16 mouse cellular contexts compared by ENCODE assay signal in the genomic region with DNA sequence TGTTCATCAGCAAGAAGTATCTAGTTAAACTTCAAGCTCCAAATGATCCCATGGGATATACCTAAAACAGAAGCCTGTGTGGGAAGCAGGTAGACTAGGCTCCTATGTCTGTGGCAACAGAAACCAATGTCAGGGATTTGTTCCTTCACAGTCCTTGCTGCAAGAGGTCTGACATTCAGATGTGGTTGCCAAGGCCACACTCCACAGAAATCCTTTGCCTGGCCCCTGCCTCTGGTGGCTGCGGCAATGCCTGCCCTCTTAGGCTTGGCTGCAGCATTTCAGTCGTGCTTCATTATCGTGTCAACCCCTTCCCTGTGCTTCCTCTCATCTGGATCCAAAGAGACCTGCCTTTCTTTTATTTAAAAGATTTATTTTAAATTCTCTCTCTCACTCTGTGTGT. TPM values are rescaled to one million over a fixed set of nuclear protein-coding genes. Genes with fewer than 3 reads are reported as not detected.
DNase-seq lines count a peak whose midpoint lies in the region; ATAC-seq and TF ChIP-seq lines count a peak whose summit lies in the region.
"Had no signal": no experiment of that assay in that cellular context is flagged by ENCODE, and none has a peak within 500 bp of the region (broad histone marks: within the 10 kb centered on the region; RNA-seq: fewer than 3 reads in every experiment).

No protein-coding gene starts in this region.

- TF ChIP-seq EP300 in heart, adult 2 months (IDR thresholded peaks at IDR 0.05; ENCODE audit: insufficient read depth, low read depth, low read length) = no peak

- intact Hi-C loops in heart, adult 2 months (cut with DNase I) = loop anchor here (5.0 kb wide), 1 partner anchor 51 kb away; no protein-coding TSS in a partner anchor

- no peaks in the 10 kb centered on the region for H3K27me3 ChIP-seq in heart, adult 2 months (ENCODE audit: control insufficient read depth, insufficient read depth, low read length)
- no peaks in the 10 kb centered on the region for H3K27me3 ChIP-seq in midbrain, embryonic 14.5 days (ENCODE audit: control insufficient read depth, insufficient read depth, low read length)
- no peaks in the 10 kb centered on the region for H3K27me3 ChIP-seq in midbrain, embryonic 16.5 days (ENCODE audit: control insufficient read depth, insufficient read depth, low read depth, low read length)
- H3K27me3 ChIP-seq in heart, embryonic 14.5 days (ENCODE audit: control insufficient read depth, insufficient read depth, low read length) = no peaks in the 10 kb centered on the region
- H3K27me3 ChIP-seq: embryonic facial prominence, embryonic 12.5 days; forebrain, embryonic 15.5 days; stomach, embryonic 15.5 days had no signal

- peak in 1 of 2 experiments; percentile 36 for DNase-seq in heart, adult 2 months
- DNase-seq in heart, adult 9 months (ENCODE audit: low spot score in 2 of 2) = no peak
- DNase-seq in midbrain, embryonic 14.5 days = peak; percentile 51
- DNase-seq in layer of hippocampus, postnatal 36 days = no peak
- no peak for DNase-seq in thymus, postnatal 10 days (ENCODE audit: low spot score in 2 of 2)
- DNase-seq: cerebellum, adult 2 months; lung, embryonic 14.5 days; right cerebral cortex, postnatal 4 days; thymus, postnatal 36 days had no signal

- H3K27ac ChIP-seq in heart, adult 2 months = peak overlapping the region; percentile 41; the same call in 1 of the 2 replicates
- H3K27ac ChIP-seq in midbrain, embryonic 14.5 days (replicated peaks; ENCODE audit: low read depth, low read length) = no peak overlapping the region
- H3K27ac ChIP-seq in midbrain, embryonic 16.5 days (ENCODE audit: low read length) = no peak overlapping the region
- H3K27ac ChIP-seq in heart, embryonic 14.5 days (replicated peaks in 1 of 2; ENCODE audit: control insufficient read depth in 1 of 2, insufficient read depth in 1 of 2, low read depth in 2 of 2, low read length in 2 of 2) = peak overlapping the region; percentile 67 to 98
- H3K27ac ChIP-seq: embryonic facial prominence, embryonic 12.5 days; forebrain, embryonic 15.5 days; kidney, postnatal 0 days; limb, embryonic 13.5 days; stomach, embryonic 15.5 days had no signal

- no peak for TF ChIP-seq POLR2A in heart, adult 2 months (IDR thresholded peaks at IDR 0.05; ENCODE audit: insufficient read depth, low read depth, low read length)

- H3K4me3 ChIP-seq in heart, adult 2 months = no peak overlapping the region
- H3K4me3 ChIP-seq in midbrain, embryonic 14.5 days (replicated peaks; ENCODE audit: low read depth, low read length) = no peak overlapping the region
- no peak overlapping the region for H3K4me3 ChIP-seq in midbrain, embryonic 16.5 days (ENCODE audit: low read depth, low read length)
- no peak overlapping the region for H3K4me3 ChIP-seq in heart, embryonic 14.5 days (ENCODE audit: control insufficient read depth in 1 of 2, insufficient read depth in 1 of 2, low read depth in 1 of 2, low read length in 2 of 2)
- H3K4me3 ChIP-seq: embryonic facial prominence, embryonic 12.5 days; forebrain, embryonic 15.5 days; stomach, embryonic 15.5 days had no signal

- 0 out of 2 replicates have a peak, but pooled peaks have one; percentile 6 for TF ChIP-seq CTCF in heart, adult 2 months (IDR thresholded peaks at IDR 0.05)

- no peaks in the 10 kb centered on the region for H3K79me2 ChIP-seq in heart, adult 2 months (replicated peaks; ENCODE audit: control insufficient read depth, insufficient read depth, low read length)

- 53% methylated on average over 3 of the region's 3 CpGs for WGBS in heart, adult 2 months
- WGBS in midbrain, embryonic 14.5 days = 8% methylated on average over 3 of the region's 3 CpGs
- WGBS in midbrain, embryonic 16.5 days = 8% methylated on average over 3 of the region's 3 CpGs
- 21% methylated on average over 3 of the region's 3 CpGs for WGBS in heart, embryonic 14.5 days

- peaks cover 11% of the 10 kb centered on the region for H3K36me3 ChIP-seq in heart, adult 2 months (ENCODE audit: control insufficient read depth, insufficient read depth, low read length)
- no peaks in the 10 kb centered on the region for H3K36me3 ChIP-seq in midbrain, embryonic 14.5 days (ENCODE audit: control insufficient read depth, insufficient read depth, low read length)
- H3K36me3 ChIP-seq in midbrain, embryonic 16.5 days (ENCODE audit: control insufficient read depth, insufficient read depth, low read length) = no peaks in the 10 kb centered on the region
- H3K36me3 ChIP-seq in heart, embryonic 14.5 days (ENCODE audit: control insufficient read depth, insufficient read depth, low read length) = no peaks in the 10 kb centered on the region
- H3K36me3 ChIP-seq: embryonic facial prominence, embryonic 12.5 days; forebrain, embryonic 15.5 days; limb, embryonic 13.5 days; stomach, embryonic 15.5 days had no signal

- H3K4me1 ChIP-seq in heart, adult 2 months (ENCODE audit: control insufficient read depth, insufficient read depth, low read length) = peaks cover 7% of the 10 kb centered on the region
- peaks cover 13% of the 10 kb centered on the region; the same call in 1 of the 2 replicates for H3K4me1 ChIP-seq in midbrain, embryonic 14.5 days (ENCODE audit: control insufficient read depth, insufficient read depth, low read length)
- peaks cover 13% of the 10 kb centered on the region for H3K4me1 ChIP-seq in midbrain, embryonic 16.5 days (ENCODE audit: control insufficient read depth, insufficient read depth, low read length)
- peaks cover 10 to 40% of the 10 kb centered on the region in 2 experiments for H3K4me1 ChIP-seq in heart, embryonic 14.5 days (ENCODE audit: control insufficient read depth in 2 of 2, insufficient read depth in 2 of 2, low read length in 2 of 2)

- no peak overlapping the region for H3K9ac ChIP-seq in heart, adult 2 months (ENCODE audit: low read depth, low read length)
- no peak overlapping the region for H3K9ac ChIP-seq in midbrain, embryonic 14.5 days (replicated peaks; ENCODE audit: low read length)
- H3K9ac ChIP-seq in midbrain, embryonic 16.5 days (ENCODE audit: low read depth, low read length) = no peak overlapping the region
- H3K9ac ChIP-seq in heart, embryonic 14.5 days (ENCODE audit: low read length) = no peak overlapping the region; the same call in 1 of the 2 replicates
- H3K9ac ChIP-seq: embryonic facial prominence, embryonic 12.5 days; forebrain, embryonic 15.5 days; limb, embryonic 13.5 days; lung, embryonic 14.5 days; stomach, embryonic 15.5 days had no signal

- H3K4me2 ChIP-seq in midbrain, embryonic 14.5 days (ENCODE audit: low read length) = no peak overlapping the region
- no peak overlapping the region for H3K4me2 ChIP-seq in midbrain, embryonic 16.5 days (ENCODE audit: low read length)
- H3K4me2 ChIP-seq in heart, embryonic 14.5 days (ENCODE audit: low read length) = peak overlapping the region; percentile 86; the same call in 1 of the 2 replicates
- H3K4me2 ChIP-seq: embryonic facial prominence, embryonic 12.5 days; forebrain, embryonic 15.5 days; lung, embryonic 14.5 days; stomach, embryonic 15.5 days had no signal

- ATAC-seq in midbrain, embryonic 14.5 days (ENCODE audit: low FRiP score, low TSS enrichment) = no peak
- no peak for ATAC-seq in midbrain, embryonic 16.5 days
- no peak for ATAC-seq in heart, embryonic 14.5 days (ENCODE audit: insufficient number of reproducible peaks, insufficient read depth, low FRiP score, low read depth)
- ATAC-seq: forebrain, embryonic 15.5 days had no signal

- H3K9me3 ChIP-seq in midbrain, embryonic 14.5 days (ENCODE audit: control insufficient read depth, low read length) = no peaks in the 10 kb centered on the region
- H3K9me3 ChIP-seq in midbrain, embryonic 16.5 days (replicated peaks; ENCODE audit: control insufficient read depth, low read length, poor library complexity, severe bottlenecking) = no peaks in the 10 kb centered on the region
- H3K9me3 ChIP-seq in heart, embryonic 14.5 days (ENCODE audit: control insufficient read depth, low read length) = no peaks in the 10 kb centered on the region
- H3K9me3 ChIP-seq: forebrain, embryonic 15.5 days; limb, embryonic 13.5 days; stomach, embryonic 15.5 days had no signal

RNA-seq across cellular contexts. Expression of a gene that starts 1.7 kb away (rescaled TPM):
- 10 to 100 TPM; 33.5 to 33.6 TPM for total RNA-seq in heart, adult 2 months (2021)
- 44.4 and 57.3 TPM in 2 replicates for polyA plus RNA-seq in heart, adult 2 months (2012; rRNA removed)
- 7.6 and 8.7 TPM in 2 replicates for polyA plus RNA-seq in midbrain, embryonic 14.5 days (2014; fragmentation: Nextera tagmentation; extraction: Ambion mirVana)
- 6.7 and 6.8 TPM in 2 replicates for polyA plus RNA-seq in midbrain, embryonic 16.5 days (2015; fragmentation: Nextera tagmentation; extraction: Ambion mirVana)
- 23.5 and 25.2 TPM in 2 replicates for polyA plus RNA-seq in heart, embryonic 14.5 days (2014; fragmentation: Nextera tagmentation; extraction: Ambion mirVana)
- 10 to 100 TPM; 21.6 to 25.8 TPM for total RNA-seq in layer of hippocampus, postnatal 36 days (2021)

Comparison
In these comparisons a context has a peak if more than half of its experiments do, and no peak if none do; other contexts are left out.
1. H3K27ac ChIP-seq: peak in heart, adult 2 months (single experiment) and heart, embryonic 14.5 days (2 of 2); none in midbrain, embryonic 14.5 days (single experiment) and midbrain, embryonic 16.5 days (single experiment).